Mouse (Mus musculus) embryonic fibroblast, embryonic 13.5 days (primary cell): ENCODE data around the gene Trmt5. TPM values are rescaled to one million over a fixed set of nuclear protein-coding genes. Genes with fewer than 3 reads are reported as not detected.

Experiments
- H3K27ac ChIP-seq: 2 replicates; pipeline ENCODE4 v1.5.1; 2012; ENCODE audit warnings: low read length, control low read depth, inconsistent platforms; ENCODE audit not compliant: insufficient read depth
- H3K4me1 ChIP-seq: 2 replicates; pipeline ENCODE4 v1.6.1; 2011; ENCODE audit warnings: low read length; ENCODE audit not compliant: control insufficient read depth, insufficient read depth
- H3K4me3 ChIP-seq: 2 replicates; pipeline ENCODE4 v1.5.1; 2011; ENCODE audit warnings: mild to moderate bottlenecking, control low read depth, low read length; ENCODE audit not compliant: insufficient read depth
- CTCF ChIP-seq: IDR thresholded peaks from 2 replicates; pipeline ENCODE4 v1.5.1; 2011; ENCODE audit warnings: mild to moderate bottlenecking, control low read depth, low read length, moderate library complexity, borderline replicate concordance; ENCODE audit not compliant: insufficient read depth
- POLR2A ChIP-seq: IDR thresholded peaks from 2 replicates; pipeline ENCODE4 v1.6.1; 2011; ENCODE audit warnings: low read depth, mild to moderate bottlenecking, control low read depth, low read length, moderate library complexity
- polyA plus RNA-seq: library from polyadenylated mRNA; stranded (reverse); fragments of >200 nt; gene quantifications from 2 replicates; pipeline ENCODE4 v1.2.4, GENCODE M21; 2011; ENCODE audit warnings: low read depth; ENCODE audit not compliant: missing spikeins, insufficient read length

The Trmt5 gene
- polyA plus RNA-seq, 1 experiment = 25.6 TPM

DNA sequence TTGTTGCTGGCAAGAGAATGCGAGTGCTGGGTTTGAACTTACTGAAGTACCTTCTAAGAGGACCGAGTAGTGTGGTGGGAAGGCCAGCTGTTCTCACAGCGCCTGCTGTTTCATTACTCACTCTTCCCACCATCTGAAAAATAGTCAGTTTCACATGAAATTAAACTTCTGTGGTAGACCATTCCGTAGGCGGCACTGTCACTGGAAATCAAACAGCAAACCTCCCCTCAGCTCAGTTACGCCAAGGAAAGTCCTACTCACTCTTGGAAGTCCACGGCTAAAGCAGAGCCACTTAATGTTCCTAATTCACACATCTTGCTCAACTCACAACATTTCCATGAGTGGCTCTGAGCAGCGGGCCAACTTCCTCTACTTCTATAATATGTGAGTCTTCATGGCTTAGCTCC lies 37.7 kb upstream of the Trmt5 start:
- Histone ChIP-seq H3K27ac (peak overlapping the region; percentile 60), H3K4me1 (0 out of 2 replicates have a peak, but pooled peaks cover 4% of the 10 kb centered on the region), H3K4me3 (no peak overlapping the region)
- no peak for TF ChIP-seq POLR2A
- no peak for TF ChIP-seq CTCF

GRCm38 (mm10) chr12:73317706-73318686 lies 31.5 kb upstream of the Trmt5 start:
- Histone ChIP-seq H3K4me3 (no peak overlapping the region), H3K4me1 (no peaks in the 10 kb centered on the region), H3K27ac (no peak overlapping the region)
- TF ChIP-seq CTCF (no peak), POLR2A (no peak)

GRCm38 (mm10) chr12:73308711-73309110 lies 22.2 kb upstream of the Trmt5 start:
- TF ChIP-seq POLR2A (no peak), CTCF (no peak)
- peak overlapping the region; percentile 23; the same call in 1 of the 2 replicates for H3K27ac ChIP-seq

GRCm38 (mm10) chr12:73307750-73308149 lies 21.2 kb upstream of the Trmt5 start:
- no peaks in the 10 kb centered on the region; the same call in 1 of the 2 replicates for H3K4me1 ChIP-seq
- H3K27ac ChIP-seq = peak overlapping the region; percentile 84
- H3K4me3 ChIP-seq = no peak overlapping the region
- no peak for TF ChIP-seq POLR2A
- no peak for TF ChIP-seq CTCF

More at GRCm38 (mm10) chr12:73308711-73309110, 22.2 kb upstream of the Trmt5 start:
- H3K4me1 ChIP-seq = no peaks in the 10 kb centered on the region; the same call in 1 of the 2 replicates
- no peak overlapping the region for H3K4me3 ChIP-seq

DNA sequence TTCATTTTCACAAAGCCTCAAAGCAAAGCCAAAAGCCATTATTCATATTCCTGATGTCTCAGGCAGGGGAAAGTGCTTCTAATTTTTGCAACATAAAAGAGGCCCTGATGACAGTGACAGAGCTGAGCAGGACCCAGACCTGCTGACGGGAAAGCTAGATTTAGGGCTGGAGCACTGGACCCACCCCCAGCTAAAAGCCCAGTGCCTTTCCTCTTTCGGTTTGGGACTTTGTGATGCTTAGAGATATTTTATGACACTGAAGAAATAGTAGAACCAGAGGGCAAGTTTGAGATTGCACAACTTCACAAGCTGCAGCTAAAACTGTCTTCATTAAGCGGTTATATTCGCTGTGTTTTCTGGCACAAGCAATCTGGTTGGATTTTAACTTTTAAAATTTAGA lies 18.1 kb upstream of the Trmt5 start:
- TF ChIP-seq CTCF (no peak), POLR2A (no peak)
- H3K4me1 ChIP-seq = no peaks in the 10 kb centered on the region; the same call in none of the 2 replicates
- no peak overlapping the region for H3K4me3 ChIP-seq
- no peak overlapping the region; the same call in 1 of the 2 replicates for H3K27ac ChIP-seq

- Histone ChIP-seq H3K4me1 (peaks cover 5% of the 10 kb centered on the region), H3K27ac (no peak overlapping the region), H3K4me3 (no peak overlapping the region)
- TF ChIP-seq CTCF (no peak), POLR2A (no peak)
Measured at GRCm38 (mm10) chr12:73300531-73300930, 14.0 kb upstream of the Trmt5 start.

- no peak overlapping the region for H3K27ac ChIP-seq
- peaks cover 11% of the 10 kb centered on the region for H3K4me1 ChIP-seq
- H3K4me3 ChIP-seq = no peak overlapping the region
- no peak for TF ChIP-seq CTCF
- TF ChIP-seq POLR2A = no peak
Measured at GRCm38 (mm10) chr12:73298621-73299020, 12.1 kb upstream of the Trmt5 start.

DNA sequence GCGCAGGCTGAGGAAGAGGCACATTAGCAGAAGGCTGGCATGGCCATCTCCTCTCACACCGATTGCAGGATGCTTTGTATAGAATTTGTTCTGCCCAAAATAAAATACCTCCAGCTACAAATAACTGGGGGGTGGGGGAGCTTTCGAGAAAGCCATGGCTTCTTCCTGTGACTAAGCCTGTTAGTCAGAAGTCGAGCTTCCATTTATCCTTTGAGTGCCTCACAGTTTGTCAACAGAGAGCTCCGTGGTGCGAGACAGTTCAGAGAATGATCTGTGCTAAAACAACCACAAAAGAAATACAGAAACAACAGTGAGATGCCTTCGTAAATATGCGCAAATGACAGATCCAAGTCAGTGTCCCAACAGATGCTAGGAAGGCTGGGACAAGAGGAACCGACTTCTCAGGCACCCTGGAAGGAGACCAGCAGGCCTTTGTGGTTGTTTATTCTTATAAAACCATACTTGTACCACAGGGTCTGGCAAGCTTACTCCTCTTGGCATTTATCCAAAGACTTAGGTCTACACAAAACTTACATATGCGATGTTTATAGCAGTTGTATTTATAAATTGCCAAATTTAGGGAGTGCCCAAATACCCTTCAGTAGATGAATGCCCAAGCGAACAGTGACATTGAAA lies 9.1 kb upstream of the Trmt5 start:
- TF ChIP-seq CTCF (no peak), POLR2A (no peak)
- H3K27ac ChIP-seq = peak overlapping the region; percentile 87
- H3K4me1 ChIP-seq = peaks cover 11% of the 10 kb centered on the region
- no peak overlapping the region for H3K4me3 ChIP-seq

DNA sequence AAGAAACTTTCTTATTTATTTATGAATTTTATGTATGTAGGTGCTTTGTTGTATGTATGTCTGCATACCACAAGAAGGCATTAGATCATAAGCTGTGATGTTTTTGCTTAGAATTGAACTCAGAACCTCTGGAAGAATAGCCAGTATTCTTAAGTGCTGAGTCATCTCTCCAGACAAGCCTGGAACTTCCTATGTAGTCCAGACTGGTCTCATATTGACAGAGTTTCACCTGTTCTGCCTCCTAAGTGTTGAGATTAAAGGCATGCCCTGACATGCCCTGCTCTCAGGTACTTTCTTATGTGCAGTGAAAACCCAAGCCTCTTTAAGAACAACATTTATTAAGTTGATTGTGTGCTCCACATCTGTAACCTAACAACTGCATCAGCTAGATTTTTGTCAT lies 8.4 kb upstream of the Trmt5 start:
- H3K27ac ChIP-seq = peak overlapping the region; percentile 87
- no peak for TF ChIP-seq POLR2A
- no peak for TF ChIP-seq CTCF
- H3K4me1 ChIP-seq = peaks cover 11% of the 10 kb centered on the region
- no peak overlapping the region for H3K4me3 ChIP-seq
